Mouse (Mus musculus) gastrocnemius, adult 8-10 months (tissue): ENCODE data around the gene Ltb4r1. TPM values are rescaled to one million over a fixed set of nuclear protein-coding genes. Genes with fewer than 3 reads are reported as not detected.

Source experiments
- DNase-seq, 2 experiments: peaks; one replicate each; pipeline ENCODE4 v3.0.0; 2022; ENCODE audit warnings: low spot score in 2 of 2
- total RNA-seq, 4 experiments: library from RNA; stranded (reverse); gene quantifications; 2 replicates each; pipeline ENCODE4 v1.2.4; 2022

Ltb4r1 gene
- under 1 TPM in 1 of 4 experiments, not detected in 3; 0.27 TPM for total RNA-seq

DNA sequence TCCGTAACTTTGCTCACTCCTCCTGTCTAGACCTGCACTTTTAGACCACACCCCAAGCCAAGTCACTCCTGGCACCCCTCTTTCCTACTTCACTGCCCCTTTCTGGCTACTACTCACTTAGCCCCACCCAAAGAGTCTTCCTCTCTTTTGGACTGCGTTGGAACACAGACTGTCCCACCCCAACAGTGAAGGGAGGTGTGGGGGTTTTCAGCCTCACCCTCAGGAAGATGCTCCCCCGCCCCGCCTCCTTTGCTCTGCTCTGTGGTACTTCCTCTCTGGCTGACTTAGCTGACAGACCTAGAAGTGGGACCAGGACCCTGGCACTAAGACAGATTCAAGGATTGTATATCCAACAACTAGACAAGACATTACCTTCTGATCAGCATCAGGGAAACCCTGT is at the start of gene Ltb4r1:
Gene Ltb4r1, plus strand, starts transcription at position 267 of the 400 bp plus-strand sequence.
- DNase-seq = no peak

DNA sequence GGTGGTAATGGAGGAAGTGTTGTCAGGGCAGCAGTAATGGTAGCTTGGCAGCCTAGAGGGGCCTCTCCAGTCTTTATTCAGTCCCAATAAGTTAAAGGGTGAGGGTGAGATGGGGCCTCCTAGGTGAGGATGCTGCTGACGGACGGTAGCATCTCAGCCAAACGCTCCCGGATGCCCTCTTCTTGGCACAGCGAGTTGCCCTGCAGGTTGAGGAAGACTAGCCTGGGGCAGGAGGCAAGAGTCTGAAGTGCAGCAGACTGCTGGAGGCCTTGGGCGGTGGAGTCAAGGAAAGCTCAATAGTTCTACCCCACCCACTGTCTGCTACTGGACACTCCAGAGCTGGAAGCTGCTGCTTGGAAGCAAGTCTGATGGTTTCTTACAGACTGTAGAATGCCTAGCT is 49.5 kb upstream of the Ltb4r1 start:
- DNase-seq = no peak

DNA sequence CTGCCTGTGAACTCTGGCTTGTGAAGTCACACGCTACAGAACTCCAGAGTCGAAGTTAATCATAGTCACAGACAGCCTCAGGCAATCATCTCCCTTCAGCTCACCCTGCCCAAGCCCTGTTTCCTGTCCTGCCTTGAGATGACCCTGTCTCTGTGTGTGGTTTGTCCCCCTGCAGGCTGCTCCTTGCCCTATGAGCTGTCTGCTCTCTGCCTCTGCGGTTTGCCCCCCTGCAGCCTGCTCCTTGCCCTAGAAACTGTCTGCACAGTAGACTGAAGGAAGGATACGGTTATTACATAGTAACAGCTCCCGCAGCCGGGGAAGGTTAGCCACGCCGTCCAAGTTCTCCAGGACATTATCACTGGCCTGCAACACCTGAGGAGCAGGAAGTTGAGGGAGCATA is 48.9 kb upstream of the Ltb4r1 start:
- DNase-seq = no peak

DNA sequence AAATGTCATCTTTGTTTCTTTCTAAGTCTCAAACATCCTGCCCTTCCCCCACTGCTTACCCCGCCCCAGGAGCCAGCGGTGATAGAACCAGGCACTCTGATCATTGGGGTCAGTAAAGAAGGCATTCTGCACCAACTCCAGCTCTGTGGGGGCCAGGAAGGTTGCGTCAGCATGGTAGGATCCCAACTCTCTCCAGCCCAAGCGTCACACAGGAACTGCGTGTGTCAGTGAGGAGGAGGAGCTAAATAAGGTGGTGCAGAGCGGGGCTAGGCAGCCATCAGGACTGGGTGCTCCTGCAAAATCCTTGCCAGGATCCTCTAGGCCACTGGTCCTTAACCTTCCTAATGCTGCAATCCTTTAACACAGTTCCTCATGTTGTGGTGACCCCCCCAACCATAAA is 46.0 kb upstream of the Ltb4r1 start:
- no peak for DNase-seq

DNA sequence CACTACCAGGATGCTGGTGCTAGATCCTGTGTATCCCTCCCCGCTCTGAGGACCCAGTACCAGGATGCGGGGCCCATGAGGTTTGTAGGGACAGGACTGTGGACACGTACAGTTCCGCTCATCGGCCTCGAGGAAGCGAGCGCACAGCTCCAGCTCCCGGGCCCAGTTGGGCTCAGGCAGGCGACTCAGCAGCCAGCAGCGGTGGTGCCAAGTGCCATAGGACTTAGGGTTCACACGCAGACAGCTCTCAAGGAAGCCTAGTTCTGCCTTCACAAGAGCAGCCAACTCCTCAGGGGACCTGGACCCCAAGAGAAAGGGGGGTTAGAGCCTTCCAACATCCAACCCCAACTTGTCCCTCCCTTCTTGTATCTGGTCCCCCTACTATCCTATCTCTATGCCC is 45.1 kb upstream of the Ltb4r1 start:
- DNase-seq = no peak

DNA sequence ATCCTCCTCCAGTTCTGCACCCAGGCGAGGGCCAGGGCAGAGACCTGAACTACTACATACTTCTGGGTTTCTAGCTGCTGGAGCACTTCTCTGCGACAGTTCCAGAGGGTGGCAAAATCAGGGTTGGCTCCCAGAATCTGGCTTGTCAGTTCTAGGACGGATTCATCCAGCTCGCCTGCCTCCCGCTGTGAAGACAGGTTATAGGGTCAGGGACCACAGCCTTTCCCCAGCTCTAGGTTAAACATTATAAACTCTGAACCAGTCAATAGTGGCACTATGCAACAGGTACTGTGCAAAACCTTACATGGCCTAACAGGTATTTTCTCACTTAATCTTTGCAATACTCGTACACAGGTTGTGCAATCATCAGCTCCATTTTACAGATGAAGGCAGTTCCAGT is 44.7 kb upstream of the Ltb4r1 start:
- no peak for DNase-seq

DNA sequence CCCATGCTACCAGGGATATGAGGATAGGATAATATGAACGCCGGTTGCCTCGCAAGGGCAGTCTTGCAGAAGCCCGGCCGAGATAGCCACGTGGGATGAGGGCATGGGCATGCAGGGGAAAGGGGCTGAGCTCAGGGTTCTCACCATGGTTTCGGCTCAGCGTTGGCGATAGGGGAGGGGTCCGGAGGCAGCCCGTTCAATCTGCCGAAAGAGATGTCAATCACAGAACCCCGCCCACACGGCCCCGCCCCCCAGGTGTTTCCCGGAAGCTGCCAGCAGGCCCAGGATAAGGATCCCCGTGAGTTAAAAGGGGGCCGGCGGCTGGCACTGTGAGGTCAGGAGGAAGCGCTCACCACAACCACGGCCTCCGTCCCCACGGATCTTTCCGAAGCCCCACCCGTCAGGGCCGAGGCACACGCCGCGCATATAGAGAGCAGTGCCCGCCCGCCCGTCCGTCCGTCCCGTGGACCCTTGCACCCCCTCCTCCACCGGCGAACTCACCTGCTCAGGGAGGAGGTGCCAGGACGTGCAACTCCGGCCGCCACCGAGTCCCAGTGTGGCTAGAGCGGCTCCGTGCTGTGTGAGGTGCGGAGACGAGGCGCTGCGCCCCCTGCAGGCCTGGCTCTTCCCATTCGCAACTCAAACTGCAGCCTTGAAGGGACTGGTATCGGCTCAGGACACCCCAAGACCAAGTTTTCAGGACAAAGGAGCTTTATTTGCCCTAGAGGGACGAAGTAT is 43.9 kb upstream of the Ltb4r1 start, which contains the start of gene Rabggta:
Gene Rabggta, minus strand, starts transcription at position 564 of the 738 bp plus-strand sequence.
- peak; percentile 87 to 91 for DNase-seq

DNA sequence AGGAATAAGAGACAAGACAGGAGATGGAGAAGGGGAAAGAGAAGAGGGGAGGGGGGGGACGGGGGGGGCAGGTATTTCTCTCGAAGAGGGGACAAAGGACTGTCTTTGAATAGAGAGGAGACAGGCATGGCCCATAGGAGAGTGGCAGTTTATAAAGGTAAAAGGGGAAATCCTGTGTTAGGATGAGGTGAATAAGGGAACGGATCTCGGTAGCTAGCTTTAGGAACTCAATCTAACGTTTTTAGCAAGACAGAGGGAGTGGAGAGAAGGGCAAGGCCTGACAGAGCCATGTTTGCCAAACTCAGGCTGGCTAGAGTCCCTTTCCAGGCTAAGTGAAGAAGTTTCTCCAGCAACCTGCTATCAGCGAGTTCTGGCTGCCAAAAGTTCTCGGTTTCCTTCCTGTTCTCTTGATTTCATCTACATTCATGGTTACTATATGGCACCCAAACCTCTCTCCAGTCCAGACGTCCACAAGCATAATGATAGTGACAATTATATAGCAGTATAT is 43.3 kb upstream of the Ltb4r1 start:
- DNase-seq = no peak

DNA sequence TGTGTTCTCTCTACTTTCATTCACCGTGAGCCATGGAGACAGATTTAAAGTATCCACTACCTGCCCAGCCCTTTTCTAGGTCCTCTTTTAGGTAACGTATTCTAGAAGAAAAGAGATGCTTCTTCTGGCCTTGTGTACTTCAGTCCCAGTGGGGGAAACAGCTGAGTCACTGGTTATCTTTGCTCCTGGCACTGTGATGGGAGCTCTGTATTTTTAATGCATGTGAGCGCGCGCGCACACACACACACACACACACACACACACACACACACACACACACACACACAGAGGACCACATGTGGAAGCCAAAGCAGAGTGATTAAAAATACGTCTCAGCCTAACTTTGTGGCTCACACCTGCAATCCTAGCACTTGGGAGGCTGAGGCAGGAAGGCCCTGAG is 42.3 kb upstream of the Ltb4r1 start:
- no peak for DNase-seq

DNA sequence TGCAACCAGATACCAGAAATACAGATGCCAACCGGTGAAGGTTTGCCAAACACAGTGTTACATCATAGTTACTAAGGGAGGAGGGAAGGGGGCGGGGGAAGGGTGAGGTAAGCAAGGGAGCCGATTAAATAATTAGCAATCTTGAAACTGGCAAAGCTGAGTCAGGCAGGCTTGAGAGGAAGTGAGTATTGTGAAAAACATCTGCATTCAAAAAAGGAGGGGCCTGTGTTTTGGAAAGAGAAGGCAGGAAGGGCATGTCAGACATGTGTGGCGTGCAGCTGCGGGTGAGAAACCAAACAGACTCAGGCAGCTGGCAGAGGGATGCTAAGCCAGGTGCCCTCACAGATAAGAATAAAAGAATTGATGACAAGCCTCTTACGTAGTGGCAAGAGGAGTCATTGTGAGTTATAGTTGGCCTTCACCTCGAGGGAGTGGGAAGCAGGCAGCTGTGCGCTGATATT is 41.3 kb upstream of the Ltb4r1 start:
- peak in 1 of 2 experiments; percentile 5 for DNase-seq

DNA sequence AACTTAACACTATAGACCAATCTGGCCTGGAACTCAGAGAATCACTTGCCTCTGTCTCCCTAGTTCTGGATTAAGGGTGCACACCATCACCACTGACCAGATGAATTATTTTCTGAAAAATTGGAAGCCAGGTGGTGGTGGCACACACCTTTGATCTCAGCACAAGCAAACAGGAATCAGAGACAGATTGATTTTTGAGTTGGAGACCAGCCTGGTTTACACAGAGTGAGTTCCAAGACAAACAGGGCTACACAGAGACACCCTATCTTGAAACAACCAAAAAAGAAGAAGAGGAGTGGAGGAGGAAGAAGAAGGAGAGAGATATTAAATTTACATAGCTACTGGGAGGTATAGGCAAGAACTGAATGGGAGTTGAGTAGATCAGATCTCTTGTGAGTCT is 39.5 kb upstream of the Ltb4r1 start:
- no peak for DNase-seq

DNA sequence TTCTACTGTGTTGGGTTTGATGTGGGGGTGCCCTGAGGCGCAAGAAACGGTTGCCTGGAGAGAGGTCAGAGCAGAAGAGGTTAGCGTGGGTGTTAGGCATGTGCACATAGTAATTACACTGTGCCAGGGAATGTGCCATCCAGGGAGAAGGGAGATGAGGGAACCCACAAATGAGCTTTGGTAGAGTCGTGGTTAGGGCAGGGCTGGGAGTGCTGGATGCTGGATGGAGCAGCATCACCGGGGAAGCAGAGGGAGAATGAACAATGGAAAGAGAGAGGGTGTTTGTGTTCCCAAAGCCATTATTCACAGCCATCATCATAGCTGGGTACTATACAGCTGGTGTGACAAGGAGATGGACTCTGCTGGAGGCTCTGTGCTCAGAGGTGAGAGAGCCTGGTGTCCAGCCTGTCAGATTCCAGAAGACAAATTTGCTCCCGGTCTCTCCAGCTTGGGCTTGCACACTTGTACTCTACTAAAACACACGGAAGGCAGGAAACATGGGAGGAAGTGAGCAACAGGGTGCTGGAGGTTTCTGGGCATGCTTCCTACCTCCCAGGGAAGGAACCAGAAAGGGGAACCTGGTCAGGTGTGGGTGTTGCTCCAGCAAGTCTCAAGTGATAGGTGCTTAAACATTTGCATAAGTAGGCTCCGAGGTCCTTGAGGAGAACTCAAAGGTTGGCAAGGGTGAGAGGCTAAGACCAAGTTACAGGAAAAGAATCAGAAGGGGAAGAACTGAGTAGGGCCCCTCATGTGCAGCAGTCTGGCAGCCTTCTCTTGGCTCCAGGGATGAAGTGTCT is 37.7 kb upstream of the Ltb4r1 start:
- no peak for DNase-seq

DNA sequence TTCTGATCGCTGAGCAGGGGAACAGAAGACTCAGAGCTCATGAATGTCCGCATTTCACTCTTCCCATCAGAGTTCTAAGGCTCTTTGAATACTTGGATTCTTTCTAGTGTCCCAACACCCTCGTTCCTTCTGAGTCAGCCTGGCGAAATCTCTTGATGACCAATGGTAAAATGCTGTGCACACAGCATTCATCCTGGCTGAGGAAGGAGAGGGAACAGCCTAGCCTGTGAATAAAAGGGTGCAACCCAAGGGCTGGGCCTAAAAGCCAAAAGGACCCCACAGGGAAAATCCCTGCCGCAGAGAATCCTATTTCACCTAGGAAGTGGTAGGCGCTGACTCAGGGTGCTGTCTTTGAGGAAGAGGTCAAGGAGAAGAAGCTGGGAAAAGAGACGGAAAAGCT is 35.6 kb upstream of the Ltb4r1 start:
- no peak for DNase-seq

DNA sequence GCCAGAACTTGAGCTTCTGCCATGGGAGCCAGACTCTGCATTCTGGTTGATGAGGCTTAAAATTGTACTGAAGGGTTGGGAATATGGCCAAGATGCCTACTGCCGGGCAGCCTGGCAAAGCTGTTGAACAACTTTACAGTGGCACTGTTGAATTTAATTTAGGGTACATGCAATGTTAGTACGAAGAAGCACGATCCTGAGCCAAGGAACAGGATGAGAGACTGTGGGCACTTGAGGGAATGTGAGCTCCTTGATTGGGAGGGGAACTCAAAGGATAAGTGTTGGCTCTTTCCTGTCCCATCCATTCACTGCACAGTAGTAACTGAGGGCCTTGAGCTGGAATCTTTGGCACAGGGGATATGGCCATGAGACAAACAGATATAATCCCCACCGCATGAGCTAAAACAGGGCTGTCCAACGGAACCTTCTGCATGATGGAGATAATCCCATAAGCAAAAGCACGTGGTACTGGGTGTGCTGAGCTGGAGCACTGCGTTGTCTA is 35.2 kb upstream of the Ltb4r1 start:
- no peak for DNase-seq

DNA sequence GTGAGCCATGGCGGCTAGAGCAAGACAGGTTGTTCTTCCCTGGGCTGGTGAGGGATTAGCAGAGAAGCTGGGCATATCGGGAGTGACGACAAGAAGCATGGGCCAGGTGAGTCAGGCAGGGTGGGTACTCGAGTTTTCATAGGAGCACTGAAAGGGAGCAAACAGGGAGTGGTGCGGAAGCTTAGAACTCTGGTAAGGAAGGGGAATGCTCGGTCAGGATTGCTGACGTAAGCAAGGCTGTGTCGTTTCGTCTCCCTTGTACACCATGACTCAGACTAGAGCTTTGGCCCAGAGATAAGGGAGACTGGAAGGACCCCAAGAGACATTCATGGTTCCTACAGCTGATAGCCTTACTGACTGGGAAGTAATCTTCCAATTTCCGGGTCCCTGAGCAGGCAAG is 31.9 kb upstream of the Ltb4r1 start:
- DNase-seq = no peak

DNA sequence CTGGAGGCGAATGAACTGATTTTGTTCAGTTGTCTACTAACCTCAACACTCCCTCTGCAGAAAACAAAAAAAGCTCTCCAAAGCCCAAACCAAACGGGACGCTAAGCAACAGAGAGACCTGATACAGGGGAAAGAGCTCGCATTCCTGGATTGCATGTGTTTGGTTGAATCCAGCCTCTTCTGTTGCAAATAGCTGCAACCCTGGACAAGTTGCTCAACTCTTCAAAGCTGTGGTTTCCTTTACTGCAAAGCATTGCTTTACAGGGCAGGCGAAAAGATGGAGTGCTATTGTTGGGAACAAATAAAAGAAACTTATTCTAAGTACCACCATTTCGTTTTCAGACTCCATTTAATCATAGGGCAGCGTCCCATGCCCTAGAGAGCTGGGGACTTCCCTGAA is 30.9 kb upstream of the Ltb4r1 start:
- no peak for DNase-seq

DNA sequence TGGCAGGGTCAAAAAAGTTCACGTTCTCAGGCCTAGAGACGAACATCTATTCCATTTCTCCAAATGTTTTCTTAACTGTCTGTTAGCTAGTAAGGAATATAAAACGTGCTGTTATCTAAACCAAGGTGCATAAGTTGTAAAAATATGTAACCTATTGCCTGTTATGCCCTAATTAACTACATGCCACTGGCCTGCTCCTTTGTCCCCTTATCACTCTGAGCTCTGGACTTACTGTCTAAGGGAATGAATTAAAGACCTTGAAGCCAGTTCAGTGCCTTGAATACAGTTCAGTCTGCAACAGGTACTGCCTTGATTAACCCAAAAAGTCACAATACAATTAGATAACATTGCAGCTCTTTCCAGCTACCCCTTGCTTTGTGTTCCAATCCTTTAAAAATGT is 30.4 kb upstream of the Ltb4r1 start:
- DNase-seq = no peak

DNA sequence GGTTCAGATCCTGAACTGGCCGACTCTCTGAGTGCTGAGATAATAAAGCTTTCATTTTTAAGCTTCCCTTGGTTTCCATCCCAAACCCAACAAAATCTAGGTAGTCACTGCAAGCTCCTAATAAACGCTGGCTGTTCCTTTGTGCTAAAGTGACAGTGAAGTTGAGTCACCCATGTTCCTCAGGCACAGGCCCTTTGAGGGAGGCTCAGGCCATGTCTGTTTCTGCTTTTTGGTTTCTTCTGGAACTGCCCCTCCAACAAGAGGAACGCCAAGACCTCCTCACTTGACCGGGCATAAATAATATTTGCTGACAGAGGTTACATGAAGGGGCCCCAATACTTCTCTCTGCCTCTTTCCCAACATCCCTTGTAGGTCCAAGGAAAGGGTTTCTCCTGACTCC is 30.0 kb upstream of the Ltb4r1 start:
- no peak for DNase-seq

DNA sequence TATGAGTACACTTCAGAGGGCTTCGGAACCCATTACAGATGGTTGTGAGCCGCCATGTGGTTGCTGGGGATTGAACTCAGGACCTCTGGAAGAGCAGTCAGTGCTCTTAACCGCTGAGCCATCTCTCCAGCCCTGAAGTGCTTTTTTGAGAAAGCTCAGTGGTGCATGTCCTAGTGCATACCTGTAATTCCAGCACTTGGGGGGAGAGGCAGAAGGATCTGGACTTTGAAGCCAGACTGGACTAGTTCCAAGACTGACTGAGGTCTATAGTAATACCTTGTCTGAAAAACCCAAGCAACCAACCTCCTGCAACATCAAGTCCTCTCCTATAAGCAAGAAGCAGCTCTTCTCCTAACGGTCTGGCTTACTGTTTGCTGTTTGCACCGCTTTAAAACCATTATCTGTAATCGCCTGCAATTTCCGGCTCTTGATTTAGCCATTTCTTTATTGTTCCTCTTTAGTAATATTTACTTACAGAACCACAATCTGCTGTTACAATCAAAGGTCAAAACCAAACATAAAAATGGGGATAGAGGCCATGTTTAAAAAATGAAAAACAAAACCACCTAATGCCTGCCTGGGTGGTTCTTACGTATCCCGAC is 28.6 kb upstream of the Ltb4r1 start:
- DNase-seq = no peak

DNA sequence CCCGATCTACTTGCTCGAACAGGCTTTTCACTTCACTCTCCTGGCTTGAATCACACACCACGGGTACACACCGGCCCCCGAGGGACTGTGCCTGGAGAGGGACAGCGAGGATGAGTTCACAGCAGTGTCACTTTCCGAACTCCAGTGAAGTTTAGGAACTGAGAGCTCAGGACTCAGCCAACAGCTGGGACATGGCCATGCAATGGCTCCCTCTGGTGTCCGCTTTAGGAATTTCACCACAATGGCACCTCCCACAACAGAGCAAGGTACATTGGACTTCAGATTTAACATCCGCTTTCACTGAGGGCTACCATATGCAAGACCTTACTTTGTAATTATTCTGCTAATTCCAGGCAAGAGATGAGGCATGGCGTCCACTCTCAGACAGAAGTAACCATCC is 22.1 kb upstream of the Ltb4r1 start:
- peak; percentile 75 to 77 for DNase-seq

DNA sequence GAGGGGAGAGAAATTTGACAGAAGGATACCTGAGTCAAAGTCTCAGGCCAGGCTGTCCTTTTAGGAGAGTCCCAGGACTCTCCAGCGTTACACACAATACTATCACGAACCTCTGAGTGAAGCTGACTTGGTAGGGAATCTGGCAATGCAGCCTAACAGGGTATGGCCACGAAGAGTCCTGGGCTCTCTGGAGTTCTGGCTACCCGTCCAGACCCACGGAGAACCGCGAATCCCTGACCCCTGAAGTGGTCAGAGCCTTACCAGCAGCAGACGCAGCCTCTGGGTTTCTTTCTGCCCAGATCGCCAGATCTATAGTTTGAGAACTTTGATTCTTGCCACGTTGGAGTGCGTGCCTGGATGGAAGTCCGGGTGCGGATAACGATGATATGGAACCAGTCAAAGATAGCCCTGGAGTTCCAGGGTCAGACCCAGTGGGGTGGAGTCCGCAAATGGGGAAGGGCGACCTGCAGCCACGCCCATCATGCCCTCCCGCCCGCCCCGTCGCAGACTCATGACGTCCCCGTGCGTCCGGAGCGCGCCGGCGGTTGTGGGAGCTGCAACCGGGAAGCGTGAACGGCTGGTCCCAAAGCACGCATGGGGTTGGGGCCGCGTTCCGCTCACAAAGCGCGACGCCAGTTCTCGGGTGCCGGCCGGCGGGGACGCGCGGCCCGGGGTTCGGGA is 20.4 kb upstream of the Ltb4r1 start, which contains the start of the genes Dhrs1 and Nop9:
Gene Dhrs1, minus strand, starts transcription at position 511 of the 681 bp plus-strand sequence.
Gene Nop9, plus strand, starts transcription at position 514 of the 681 bp plus-strand sequence.
- DNase-seq = peak; percentile 74 to 75
